Mouse (Mus musculus) embryonic fibroblast, embryonic 13.5 days (primary cell): ENCODE measurements around the gene Uso1.

Experiments used
- CTCF ChIP-seq: IDR thresholded peaks from 2 replicates; pipeline ENCODE4 v1.5.1; 2011; ENCODE audit warnings: mild to moderate bottlenecking, control low read depth, low read length, moderate library complexity, borderline replicate concordance; ENCODE audit not compliant: insufficient read depth
- POLR2A ChIP-seq: IDR thresholded peaks from 2 replicates; pipeline ENCODE4 v1.6.1; 2011; ENCODE audit warnings: low read depth, mild to moderate bottlenecking, control low read depth, low read length, moderate library complexity

DNA sequence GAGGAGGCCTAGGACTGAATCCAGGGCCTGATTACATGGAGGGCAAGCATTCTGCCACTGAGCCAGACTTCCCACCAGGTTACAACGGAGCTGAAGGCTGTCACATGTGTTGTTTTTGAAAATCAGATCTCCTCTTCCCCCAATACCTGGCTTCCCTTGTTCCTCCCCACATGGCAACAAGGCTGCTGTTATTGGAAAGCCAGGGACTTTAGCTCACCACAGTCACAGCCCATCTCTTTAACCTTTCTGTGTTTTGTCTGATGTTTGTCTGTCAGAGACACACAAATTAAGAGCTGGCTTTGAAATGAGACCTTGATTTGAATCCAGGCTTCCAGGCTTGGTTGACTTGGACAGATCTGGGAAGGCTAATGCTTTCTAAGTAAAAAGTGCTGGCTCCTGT is 1.5 kb downstream of the Uso1 start:
- TF ChIP-seq POLR2A: no peak
- TF ChIP-seq CTCF: no peak
